ENCODE assay signal across 8 mouse cellular contexts in genomic region chr5:136102099-136102820, GRCm38 (mm10). TPM values are rescaled to one million over a fixed set of nuclear protein-coding genes. Genes with fewer than 3 reads are reported as not detected.
DNase-seq lines count a peak whose midpoint lies in the region; ATAC-seq and TF ChIP-seq lines count a peak whose summit lies in the region.

No protein-coding gene starts in this region.

- ATAC-seq in heart, embryonic 11.5 days (replicated peaks; ENCODE audit: insufficient number of reproducible peaks, low FRiP score, low TSS enrichment), result peak; percentile 58
- ATAC-seq in kidney, embryonic 14.5 days (ENCODE audit: low FRiP score, low TSS enrichment), result peak; percentile 70

- H3K36me3 ChIP-seq in heart, embryonic 11.5 days (ENCODE audit: control insufficient read depth, insufficient read depth, low read length), result no peaks in the 10 kb centered on the region
- H3K36me3 ChIP-seq in kidney, embryonic 14.5 days (ENCODE audit: control insufficient read depth, insufficient read depth, low read length), result no peaks in the 10 kb centered on the region
- no peaks in the 10 kb centered on the region for H3K36me3 ChIP-seq in liver, adult 2 months (ENCODE audit: control insufficient read depth, insufficient read depth, low read length)

- TF ChIP-seq POLR2A in liver, adult 2 months (IDR thresholded peaks at IDR 0.05; ENCODE audit: extremely low read depth, insufficient read depth, low read length), result no peak

- no peak overlapping the region for H3K9ac ChIP-seq in heart, embryonic 11.5 days (ENCODE audit: low read depth, low read length)
- peak overlapping the region; percentile 42; the same call in 1 of the 2 replicates for H3K9ac ChIP-seq in kidney, embryonic 14.5 days (ENCODE audit: low read depth, low read length)
- no peak overlapping the region for H3K9ac ChIP-seq in liver, adult 2 months (ENCODE audit: low read depth, low read length)

- H3K79me2 ChIP-seq in liver, adult 2 months (ENCODE audit: control insufficient read depth, insufficient read depth, low read length), result no peaks in the 10 kb centered on the region

- DNase-seq in adrenal gland, adult (ENCODE audit: inconsistent age in 2 of 2, low spot score in 1 of 2), result peak; percentile 76 to 82
- no peak for DNase-seq in adrenal gland, adult 8-10 months
- DNase-seq in embryo, embryonic 11.5 days (ENCODE audit: low read depth, low spot score), result peak; percentile 67
- peak; percentile 79 for DNase-seq in liver, adult 2 months (ENCODE audit: extremely low read depth, low read depth, low spot score)
- DNase-seq in naive thymus-derived CD4-positive, alpha-beta T cell, adult 2 months (ENCODE audit: low read depth), result peak; percentile 88
- DNase-seq in spleen, postnatal 4 days (ENCODE audit: low spot score in 2 of 2), result peak; percentile 58 to 85

- 8% methylated on average over 41 of the region's 41 CpGs for WGBS in heart, embryonic 11.5 days (ENCODE audit: insufficient replicate concordance)
- WGBS in kidney, embryonic 14.5 days, result 7% methylated on average over 41 of the region's 41 CpGs
- WGBS in liver, adult 2 months, result 8% methylated on average over 41 of the region's 41 CpGs

- no peaks in the 10 kb centered on the region for H3K4me1 ChIP-seq in heart, embryonic 11.5 days (ENCODE audit: control insufficient read depth, insufficient read depth, low read length)
- 0 out of 2 replicates have a peak, but pooled peaks cover 5% of the 10 kb centered on the region for H3K4me1 ChIP-seq in kidney, embryonic 14.5 days (ENCODE audit: control insufficient read depth, insufficient read depth, low read length)
- H3K4me1 ChIP-seq in liver, adult 2 months (ENCODE audit: control insufficient read depth, insufficient read depth, low read length), result peaks cover 2% of the 10 kb centered on the region; the same call in 1 of the 2 replicates

- TF ChIP-seq CTCF in liver, adult 2 months (IDR thresholded peaks at IDR 0.05; ENCODE audit: low read depth, low read length), result peak; percentile 96

- no peak overlapping the region for H3K27ac ChIP-seq in heart, embryonic 11.5 days (ENCODE audit: low read depth, low read length)
- no peak overlapping the region for H3K27ac ChIP-seq in kidney, embryonic 14.5 days (ENCODE audit: low read depth, low read length)
- no peak overlapping the region for H3K27ac ChIP-seq in liver, adult 2 months (replicated peaks; ENCODE audit: insufficient read depth, low read depth, low read length)

- peaks cover 15% of the 10 kb centered on the region for H3K27me3 ChIP-seq in heart, embryonic 11.5 days (ENCODE audit: control insufficient read depth, insufficient read depth, low read length)
- peaks cover 3% of the 10 kb centered on the region; the same call in 1 of the 2 replicates for H3K27me3 ChIP-seq in kidney, embryonic 14.5 days (ENCODE audit: control insufficient read depth, insufficient read depth, low read length)
- H3K27me3 ChIP-seq in liver, adult 2 months (ENCODE audit: control insufficient read depth, insufficient read depth, low read length), result no peaks in the 10 kb centered on the region

- H3K4me2 ChIP-seq in heart, embryonic 11.5 days, result peak overlapping the region; percentile 63
- peak overlapping the region; percentile 59 for H3K4me2 ChIP-seq in kidney, embryonic 14.5 days (replicated peaks; ENCODE audit: low read depth, low read length)

- H3K4me3 ChIP-seq in heart, embryonic 11.5 days (ENCODE audit: low read depth, low read length), result peak overlapping the region; percentile 22
- H3K4me3 ChIP-seq in kidney, embryonic 14.5 days (ENCODE audit: low read length), result peak overlapping the region; percentile 29
- H3K4me3 ChIP-seq in liver, adult 2 months (ENCODE audit: insufficient read depth, low read depth, low read length), result peak overlapping the region; percentile 28; the same call in 1 of the 2 replicates

- no peaks in the 10 kb centered on the region; the same call in 1 of the 2 replicates for H3K9me3 ChIP-seq in heart, embryonic 11.5 days (replicated peaks; ENCODE audit: control insufficient read depth, low read length)
- H3K9me3 ChIP-seq in kidney, embryonic 14.5 days (ENCODE audit: control insufficient read depth, low read length), result no peaks in the 10 kb centered on the region

RNA-seq across cellular contexts. Expression of gene Polr2j, which starts 14.2 kb away (rescaled TPM):
- total RNA-seq in adrenal gland, adult 8-10 months (2022), result 10 to 100 TPM; 74.7 to 93.5 (median 85.9) TPM
- 164 and 178 TPM in 2 replicates for polyA plus RNA-seq in heart, embryonic 11.5 days (2014; fragmentation: Nextera tagmentation; extraction: Ambion mirVana)
- 270 and 326 TPM in 2 replicates for polyA plus RNA-seq in kidney, embryonic 14.5 days (2014; fragmentation: Nextera tagmentation; extraction: Ambion mirVana)
- 46.1 and 52.4 TPM in 2 replicates for total RNA-seq in liver, adult 2 months (2014; rRNA removed)
- 34.3 and 36.1 TPM in 2 replicates for polyA plus RNA-seq in liver, adult 2 months (2012; rRNA removed)

RNA-seq across cellular contexts. Expression of gene Rasa4, which starts 18.5 kb away (rescaled TPM):
- total RNA-seq in adrenal gland, adult 8-10 months (2022), result 10 to 100 TPM; 15.0 to 39.0 (median 29.5) TPM
- 0.39 and 0.96 TPM in 2 replicates for polyA plus RNA-seq in heart, embryonic 11.5 days (2014; fragmentation: Nextera tagmentation; extraction: Ambion mirVana)
- 13.5 and 17.5 TPM in 2 replicates for polyA plus RNA-seq in kidney, embryonic 14.5 days (2014; fragmentation: Nextera tagmentation; extraction: Ambion mirVana)
- total RNA-seq in liver, adult 2 months (2014; rRNA removed), result 1.0 and 2.1 TPM in 2 replicates
- 0.70 and 2.0 TPM in 2 replicates for polyA plus RNA-seq in liver, adult 2 months (2012; rRNA removed)

RNA-seq across cellular contexts. Expression of gene Lrwd1, which starts 33.6 kb away (rescaled TPM):
- 10 to 100 TPM; 10.8 to 21.6 (median 14.9) TPM for total RNA-seq in adrenal gland, adult 8-10 months (2022)
- polyA plus RNA-seq in heart, embryonic 11.5 days (2014; fragmentation: Nextera tagmentation; extraction: Ambion mirVana), result 21.7 and 22.6 TPM in 2 replicates
- 32.2 and 40.0 TPM in 2 replicates for polyA plus RNA-seq in kidney, embryonic 14.5 days (2014; fragmentation: Nextera tagmentation; extraction: Ambion mirVana)
- 5.3 and 6.7 TPM in 2 replicates for total RNA-seq in liver, adult 2 months (2014; rRNA removed)
- polyA plus RNA-seq in liver, adult 2 months (2012; rRNA removed), result 9.9 and 14.9 TPM in 2 replicates

RNA-seq across cellular contexts. Expression of gene Alkbh4, which starts 33.7 kb away (rescaled TPM):
- 10 to 100 TPM in 1 of 4 experiments, 1 to 10 TPM in 3; 8.3 to 11.1 (median 8.7) TPM for total RNA-seq in adrenal gland, adult 8-10 months (2022)
- polyA plus RNA-seq in heart, embryonic 11.5 days (2014; fragmentation: Nextera tagmentation; extraction: Ambion mirVana), result 15.8 and 16.7 TPM in 2 replicates
- 12.5 and 16.0 TPM in 2 replicates for polyA plus RNA-seq in kidney, embryonic 14.5 days (2014; fragmentation: Nextera tagmentation; extraction: Ambion mirVana)
- total RNA-seq in liver, adult 2 months (2014; rRNA removed), result 3.0 and 3.8 TPM in 2 replicates
- polyA plus RNA-seq in liver, adult 2 months (2012; rRNA removed), result 6.5 and 9.3 TPM in 2 replicates

RNA-seq across cellular contexts. Expression of gene Upk3bl, which starts 48.0 kb away (rescaled TPM):
- total RNA-seq in adrenal gland, adult 8-10 months (2022), result under 1 TPM in 1 of 4 experiments, not detected in 3; 0.41 TPM
- polyA plus RNA-seq in heart, embryonic 11.5 days (2014; fragmentation: Nextera tagmentation; extraction: Ambion mirVana), result 0.37 TPM in 1 of 2 replicates, not detected in the other
- 1.3 and 2.2 TPM in 2 replicates for polyA plus RNA-seq in kidney, embryonic 14.5 days (2014; fragmentation: Nextera tagmentation; extraction: Ambion mirVana)
- not detected in 2 replicates for total RNA-seq in liver, adult 2 months (2014; rRNA removed)
- polyA plus RNA-seq in liver, adult 2 months (2012; rRNA removed), result not detected in 2 replicates
